Mouse (Mus musculus) limb, embryonic 11.5 days (tissue): ENCODE data around the gene Pde4d. TPM values are rescaled to one million over a fixed set of nuclear protein-coding genes. Genes with fewer than 3 reads are reported as not detected.

Source experiments
- ATAC-seq: fragments of 200-750 bp; cut with Nextera tagmentation; 2 replicates; pipeline ENCODE4 v1.8.0; 2017; ENCODE audit warnings: low read depth; ENCODE audit not compliant: insufficient number of reproducible peaks, low FRiP score, low TSS enrichment
- DNase-seq: peaks from one replicate; pipeline ENCODE4 v3.0.0-alpha.2; 2015; ENCODE audit warnings: low spot score
- H3K27ac ChIP-seq: fragments of 300-500 bp; sonication (generic); replicated peaks from 2 replicates; pipeline ENCODE4 v1.5.1; 2014; ENCODE audit warnings: low read depth, mild to moderate bottlenecking, low read length
- H3K27me3 ChIP-seq: fragments of 300-500 bp; sonication (generic); 2 replicates; pipeline ENCODE4 v1.6.1; 2014; ENCODE audit warnings: mild to moderate bottlenecking, low read length, mixed read lengths; ENCODE audit not compliant: control insufficient read depth, insufficient read depth
- H3K36me3 ChIP-seq: fragments of 300-500 bp; sonication (generic); 2 replicates; pipeline ENCODE4 v1.6.1; 2014; ENCODE audit warnings: mild to moderate bottlenecking, low read length, moderate library complexity, mixed read lengths; ENCODE audit not compliant: control insufficient read depth, insufficient read depth
- H3K4me1 ChIP-seq: fragments of 300-500 bp; sonication (generic); 2 replicates; pipeline ENCODE4 v1.6.1; 2014; ENCODE audit warnings: low read length, mixed read lengths; ENCODE audit not compliant: control insufficient read depth, insufficient read depth
- H3K4me2 ChIP-seq: fragments of 300-500 bp; sonication (generic); 2 replicates; pipeline ENCODE4 v1.6.1; 2014; ENCODE audit warnings: low read depth, mild to moderate bottlenecking, moderate library complexity; ENCODE audit not compliant: severe bottlenecking
- H3K4me3 ChIP-seq: fragments of 300-500 bp; sonication (generic); 2 replicates; pipeline ENCODE4 v1.5.1; 2014; ENCODE audit warnings: low read depth, low read length
- H3K9ac ChIP-seq: fragments of 300-500 bp; sonication (generic); 2 replicates; pipeline ENCODE4 v1.6.1; 2014; ENCODE audit warnings: mild to moderate bottlenecking, low read length
- H3K9me3 ChIP-seq: fragments of 300-500 bp; sonication (generic); 2 replicates; pipeline ENCODE4 v1.6.1; 2016; ENCODE audit warnings: low read length; ENCODE audit not compliant: control insufficient read depth
- WGBS: fragments of 180-500 bp; shearing (Covaris S2); extraction: QIAGEN DNeasy Blood & Tissue Kit; methylation state at CpG from one replicate; pipeline ENCODE4 v1.1.7; 2014; 5-methylcytosine and 5-hydroxymethylcytosine counted together
- polyA plus RNA-seq: library from polyadenylated mRNA; unstranded; fragments of >200 nt; fragmentation: Nextera tagmentation; extraction: Ambion mirVana; gene quantifications from 2 replicates; pipeline ENCODE4 v1.2.1, GENCODE M21; 2014

The Pde4d gene
- polyA plus RNA-seq, 1 experiment from 2014 or later: 13.3 TPM

DNA sequence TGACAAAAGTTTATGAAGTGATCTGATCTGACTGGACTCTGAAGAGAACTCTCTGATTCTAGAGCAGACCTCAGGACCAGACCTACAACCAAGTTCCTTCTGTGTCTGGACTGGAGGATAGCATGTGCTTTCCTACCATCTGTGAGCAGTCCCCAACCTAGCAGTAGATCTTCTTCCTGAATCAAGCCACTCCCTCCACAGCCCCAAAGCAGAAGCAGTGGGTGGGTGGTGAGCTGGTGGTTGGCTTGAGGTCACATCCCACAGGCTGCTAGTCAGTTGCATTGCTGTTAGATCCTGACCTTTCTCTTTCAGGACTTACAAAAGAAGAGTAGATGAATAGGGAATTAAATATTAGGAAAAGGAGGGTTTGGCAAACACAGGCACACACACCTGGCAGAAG lies 16.0 kb downstream of the Pde4d start:
- Histone ChIP-seq H3K4me1 (no peaks in the 10 kb centered on the region), H3K27me3 (no peaks in the 10 kb centered on the region), H3K4me3 (no peak overlapping the region), H3K9me3 (no peaks in the 10 kb centered on the region), H3K36me3 (no peaks in the 10 kb centered on the region), H3K27ac (no peak overlapping the region), H3K4me2 (no peak overlapping the region), H3K9ac (no peak overlapping the region)
- DNase-seq (no peak), ATAC-seq (no peak)

DNA sequence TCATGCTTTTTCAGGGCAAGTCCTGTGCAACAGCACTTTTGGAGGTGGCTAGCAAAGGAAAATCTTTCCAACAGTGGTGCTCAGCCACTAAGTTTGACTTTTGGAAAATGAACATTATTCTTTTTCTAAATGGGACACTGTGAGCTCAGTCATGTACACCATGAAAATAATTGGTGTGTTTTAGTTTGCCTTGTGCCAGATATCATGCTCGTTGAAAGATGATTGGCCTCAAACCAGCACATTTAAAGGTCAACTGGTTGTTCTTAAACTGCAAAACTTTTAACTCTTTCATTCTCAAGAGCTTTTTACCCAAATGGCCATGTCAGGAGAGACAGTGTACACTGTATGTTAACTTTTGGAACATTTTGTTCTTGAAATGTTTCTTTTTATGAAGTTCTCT lies 17.3 kb downstream of the Pde4d start:
- DNase-seq: no peak
- Histone ChIP-seq H3K27ac (no peak overlapping the region), H3K4me2 (no peak overlapping the region)

DNA sequence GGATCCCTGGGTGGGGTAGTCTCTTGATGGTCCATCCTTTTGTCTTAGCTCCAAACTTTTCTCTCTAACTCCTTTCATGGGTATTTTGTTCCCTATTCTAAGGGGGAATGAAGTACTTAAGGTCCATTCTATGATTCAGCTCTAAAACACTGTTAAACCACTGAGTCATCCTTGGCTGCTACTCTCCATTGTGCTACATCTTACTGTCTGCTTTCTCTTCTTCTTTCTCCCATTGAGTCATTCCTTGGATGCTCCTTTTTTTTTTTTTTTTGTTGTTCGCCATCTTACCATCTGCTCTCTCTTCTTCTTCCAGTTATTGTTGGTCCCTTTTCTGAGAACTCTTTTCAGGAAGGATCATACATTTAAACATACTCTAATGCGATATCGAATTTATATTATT lies 30.7 kb downstream of the Pde4d start:
- Histone ChIP-seq H3K36me3 (no peaks in the 10 kb centered on the region), H3K4me1 (no peaks in the 10 kb centered on the region), H3K27me3 (no peaks in the 10 kb centered on the region), H3K4me2 (no peak overlapping the region), H3K27ac (no peak overlapping the region), H3K9ac (no peak overlapping the region), H3K4me3 (no peak overlapping the region), H3K9me3 (no peaks in the 10 kb centered on the region)
- ATAC-seq: no peak
- DNase-seq: no peak
- WGBS: 85% methylated on average over 3 of the region's 3 CpGs

More for the DNA sequence above, 17.3 kb downstream of the Pde4d start:
- Histone ChIP-seq H3K27me3 (no peaks in the 10 kb centered on the region), H3K9ac (no peak overlapping the region), H3K4me3 (no peak overlapping the region), H3K9me3 (no peaks in the 10 kb centered on the region), H3K36me3 (no peaks in the 10 kb centered on the region), H3K4me1 (no peaks in the 10 kb centered on the region)
- 50% methylated on average over 1 of the region's 1 CpGs for WGBS
- no peak for ATAC-seq

DNA sequence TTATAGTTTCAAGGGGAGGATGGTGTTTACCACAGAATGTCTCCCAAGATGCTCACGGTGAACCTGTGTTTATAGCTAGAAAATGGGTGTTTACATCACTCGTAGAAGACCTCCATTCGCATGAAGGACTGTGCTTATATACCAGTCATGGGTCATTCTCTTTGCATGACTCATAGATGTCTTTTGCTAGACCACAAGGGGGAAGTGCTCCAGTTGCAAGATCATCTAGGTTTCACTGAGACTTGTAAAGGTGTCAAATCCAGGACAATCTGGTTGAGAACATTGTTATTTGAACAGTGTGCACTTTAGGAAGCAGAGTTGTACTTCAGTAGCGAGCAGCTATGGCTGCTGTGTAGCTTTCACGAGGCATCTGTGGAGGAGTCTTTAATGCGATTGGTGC lies 35.3 kb downstream of the Pde4d start:
- no peak for DNase-seq
- Histone ChIP-seq H3K36me3 (no peaks in the 10 kb centered on the region), H3K27me3 (no peaks in the 10 kb centered on the region), H3K4me2 (no peak overlapping the region), H3K27ac (no peak overlapping the region), H3K9me3 (no peaks in the 10 kb centered on the region), H3K4me3 (no peak overlapping the region), H3K9ac (no peak overlapping the region), H3K4me1 (no peaks in the 10 kb centered on the region)
- 87% methylated on average over 6 of the region's 6 CpGs for WGBS
- no peak for ATAC-seq

DNA sequence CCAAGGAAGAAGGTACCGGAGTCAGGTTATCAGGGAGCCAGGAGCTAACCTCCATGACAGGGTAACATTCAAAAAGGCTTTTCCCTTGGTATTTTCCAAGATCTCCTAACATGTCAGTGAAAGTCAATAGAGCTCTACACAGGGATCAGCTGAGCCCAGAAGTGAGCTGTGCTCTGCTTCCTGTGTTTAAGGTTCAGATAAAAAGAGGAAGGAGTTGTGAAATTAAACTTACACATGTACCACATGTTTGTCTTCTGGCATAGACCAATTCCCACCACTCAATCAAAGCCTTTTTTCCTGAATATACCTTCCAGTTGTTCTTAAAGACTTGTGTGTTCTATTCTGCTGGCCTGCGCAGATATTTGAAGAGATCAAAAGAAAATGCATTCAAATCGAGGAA lies 37.3 kb downstream of the Pde4d start:
- H3K4me1 ChIP-seq: no peaks in the 10 kb centered on the region
- no peak overlapping the region for H3K9ac ChIP-seq
- H3K9me3 ChIP-seq: no peaks in the 10 kb centered on the region
- H3K36me3 ChIP-seq: no peaks in the 10 kb centered on the region
- H3K4me3 ChIP-seq: no peak overlapping the region
- DNase-seq: no peak
- H3K27ac ChIP-seq: no peak overlapping the region
- no peaks in the 10 kb centered on the region for H3K27me3 ChIP-seq
- no peak overlapping the region for H3K4me2 ChIP-seq
- ATAC-seq: no peak
- 92% methylated on average over 3 of the region's 3 CpGs for WGBS

DNA sequence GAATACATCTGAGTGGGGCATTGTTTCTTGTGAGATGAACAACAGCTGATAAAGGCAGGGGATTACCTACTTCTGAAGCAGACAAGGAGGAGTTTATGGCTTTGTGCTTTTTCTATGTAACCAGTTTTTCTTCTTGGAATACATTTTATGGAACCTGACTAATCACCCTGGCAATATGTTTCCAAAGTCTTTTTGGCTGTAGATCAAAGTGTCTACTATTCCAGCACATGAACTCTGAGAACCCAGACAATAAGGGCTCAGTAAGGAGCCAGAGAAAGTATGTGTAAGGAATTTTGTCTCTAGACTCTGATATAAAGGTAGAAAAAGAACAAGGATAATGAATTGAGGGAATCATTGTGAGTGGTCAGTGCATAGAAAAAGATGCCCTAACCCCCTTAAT lies 40.1 kb downstream of the Pde4d start:
- H3K9me3 ChIP-seq: no peaks in the 10 kb centered on the region
- H3K4me1 ChIP-seq: no peaks in the 10 kb centered on the region
- H3K36me3 ChIP-seq: no peaks in the 10 kb centered on the region
- ATAC-seq (no peak), DNase-seq (no peak)
- no peak overlapping the region for H3K4me3 ChIP-seq
- no peak overlapping the region for H3K4me2 ChIP-seq
- no peaks in the 10 kb centered on the region for H3K27me3 ChIP-seq
- H3K27ac ChIP-seq: no peak overlapping the region
- H3K9ac ChIP-seq: no peak overlapping the region

DNA sequence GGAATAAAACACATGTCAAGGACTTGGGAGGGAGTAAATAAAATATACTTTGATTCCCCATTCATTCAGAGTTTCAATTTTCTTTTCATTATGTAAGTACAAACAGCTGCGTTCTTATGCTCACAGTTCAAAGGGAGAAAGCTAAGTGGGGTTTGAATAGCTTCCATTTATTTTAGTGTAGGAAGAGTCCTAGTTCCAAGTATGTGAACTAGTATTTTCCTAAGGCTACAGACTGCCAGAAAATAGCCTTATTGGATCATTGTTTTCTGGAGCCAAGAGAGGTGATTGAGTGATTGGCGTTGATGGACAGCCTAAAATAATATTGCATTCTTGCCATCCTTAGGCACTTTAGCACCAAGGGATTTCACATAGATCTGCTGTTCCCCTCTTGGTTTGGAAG lies 41.1 kb downstream of the Pde4d start:
- H3K36me3 ChIP-seq: no peaks in the 10 kb centered on the region
- no peak for DNase-seq
- no peak overlapping the region for H3K4me3 ChIP-seq
- ATAC-seq: no peak
- no peak overlapping the region for H3K4me2 ChIP-seq
- H3K27me3 ChIP-seq: no peaks in the 10 kb centered on the region
- 88% methylated on average over 2 of the region's 2 CpGs for WGBS
- H3K9me3 ChIP-seq: no peaks in the 10 kb centered on the region
- H3K4me1 ChIP-seq: no peaks in the 10 kb centered on the region
- no peak overlapping the region for H3K9ac ChIP-seq
- H3K27ac ChIP-seq: no peak overlapping the region

DNA sequence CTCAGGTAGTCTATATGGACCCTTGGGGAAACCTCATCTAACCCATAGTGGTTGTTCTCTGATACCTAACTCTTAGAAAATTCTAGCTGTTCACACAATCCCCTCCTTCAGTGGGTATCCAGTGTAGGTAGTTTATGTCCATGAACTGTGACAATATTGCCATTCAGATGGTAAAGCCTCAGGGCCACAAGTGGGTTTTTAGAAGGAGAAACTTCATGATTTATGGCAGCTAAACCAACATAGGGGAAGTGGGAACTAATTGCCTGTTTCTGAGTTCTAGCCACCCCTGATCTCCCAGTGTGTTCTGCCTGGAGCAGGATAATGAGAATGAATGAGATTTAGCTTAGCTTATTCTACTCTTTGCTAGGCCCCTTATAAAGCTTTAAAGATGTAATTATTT lies 43.1 kb downstream of the Pde4d start:
- no peak overlapping the region for H3K4me2 ChIP-seq
- no peak overlapping the region for H3K9ac ChIP-seq
- ATAC-seq (no peak), DNase-seq (no peak)
- no peak overlapping the region for H3K4me3 ChIP-seq
- H3K36me3 ChIP-seq: no peaks in the 10 kb centered on the region
- 0 out of 2 replicates have a peak, but pooled peaks cover 3% of the 10 kb centered on the region for H3K4me1 ChIP-seq
- H3K27me3 ChIP-seq: no peaks in the 10 kb centered on the region
- no peak overlapping the region for H3K27ac ChIP-seq
- H3K9me3 ChIP-seq: no peaks in the 10 kb centered on the region

DNA sequence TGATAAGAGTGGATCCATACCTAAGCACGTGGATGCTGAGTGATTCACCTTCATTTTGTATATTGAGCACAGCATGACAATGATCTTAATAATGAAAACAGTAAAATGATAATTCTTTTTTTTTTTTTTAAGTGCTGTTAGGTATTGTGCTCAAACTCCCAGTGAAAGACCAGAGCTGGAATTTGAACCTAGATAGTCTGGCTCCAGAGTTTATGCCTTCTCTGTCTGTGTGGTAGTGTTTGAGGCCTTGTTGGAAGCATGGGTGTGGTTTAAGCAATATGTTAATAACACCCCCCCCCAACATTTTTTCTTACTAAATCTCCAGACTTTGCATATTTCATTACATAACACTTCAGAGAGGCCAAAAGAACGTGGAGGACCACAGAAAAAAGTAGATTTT lies 44.6 kb downstream of the Pde4d start:
- no peak for DNase-seq
- Histone ChIP-seq H3K4me1 (0 out of 2 replicates have a peak, but pooled peaks cover 3% of the 10 kb centered on the region), H3K4me2 (no peak overlapping the region), H3K9me3 (no peaks in the 10 kb centered on the region), H3K36me3 (no peaks in the 10 kb centered on the region), H3K9ac (no peak overlapping the region), H3K4me3 (no peak overlapping the region), H3K27me3 (no peaks in the 10 kb centered on the region), H3K27ac (no peak overlapping the region)
- WGBS: 84% methylated on average over 2 of the region's 2 CpGs
- ATAC-seq: no peak
